Mouse (Mus musculus): ENCODE measurements at regions not wholly inside any gene's neighbourhood (a gene's known extent, or its start where the extent isn't known, plus 50 kb on each side); places are given as distances from the start of the nearest gene placed in this dataset.

GRCm38 (mm10) chr6:31197631-31198338 is 200.8 kb upstream of the Mkln1 start:
- 0 out of 2 replicates have a peak overlapping the region, but pooled peaks have one; percentile 1 for H3K27ac ChIP-seq (ENCODE audit: insufficient read depth, low read length)
- peaks cover 21% of the 10 kb centered on the region for H3K4me1 ChIP-seq (ENCODE audit: control insufficient read depth, insufficient read depth, low read length)
- peak; percentile 35; the same call in 1 of the 2 replicates for TF ChIP-seq CTCF (IDR thresholded peaks at IDR 0.05; ENCODE audit: extremely low read depth, insufficient read depth, low read length)
- peak; percentile 10; the same call in 1 of the 2 replicates for TF ChIP-seq POLR2A (IDR thresholded peaks at IDR 0.05; ENCODE audit: extremely low read depth, insufficient read depth, low read length)
- no peak overlapping the region for H3K4me3 ChIP-seq (ENCODE audit: insufficient read depth, low read length)

- Histone ChIP-seq H3K4me1 (ENCODE audit: control insufficient read depth, insufficient read depth, low read length) (peaks cover 20% of the 10 kb centered on the region), H3K4me3 (ENCODE audit: insufficient read depth, low read length) (no peak overlapping the region), H3K27ac (ENCODE audit: insufficient read depth, low read length) (0 out of 2 replicates have a peak overlapping the region, but pooled peaks have one; percentile 1)
- no peak for TF ChIP-seq POLR2A (IDR thresholded peaks at IDR 0.05; ENCODE audit: extremely low read depth, insufficient read depth, low read length)
- no peak for TF ChIP-seq CTCF (IDR thresholded peaks at IDR 0.05; ENCODE audit: extremely low read depth, insufficient read depth, low read length)
Observed at GRCm38 (mm10) chr6:31198340-31198739, 200.2 kb upstream of the Mkln1 start.

- no peak overlapping the region for H3K27ac ChIP-seq (ENCODE audit: insufficient read depth, low read length)
- no peak overlapping the region for H3K4me3 ChIP-seq (ENCODE audit: insufficient read depth, low read length)
- TF ChIP-seq POLR2A (IDR thresholded peaks at IDR 0.05; ENCODE audit: extremely low read depth, insufficient read depth, low read length) (no peak), CTCF (IDR thresholded peaks at IDR 0.05; ENCODE audit: extremely low read depth, insufficient read depth, low read length) (no peak)
- peaks cover 23% of the 10 kb centered on the region for H3K4me1 ChIP-seq (ENCODE audit: control insufficient read depth, insufficient read depth, low read length)
Observed at GRCm38 (mm10) chr6:31200705-31201104, 197.8 kb upstream of the Mkln1 start.

- Histone ChIP-seq H3K27ac (ENCODE audit: insufficient read depth, low read length) (no peak overlapping the region), H3K4me3 (ENCODE audit: insufficient read depth, low read length) (no peak overlapping the region), H3K4me1 (ENCODE audit: control insufficient read depth, insufficient read depth, low read length) (peaks cover 24% of the 10 kb centered on the region)
- TF ChIP-seq POLR2A (IDR thresholded peaks at IDR 0.05; ENCODE audit: extremely low read depth, insufficient read depth, low read length) = no peak
- TF ChIP-seq CTCF (IDR thresholded peaks at IDR 0.05; ENCODE audit: extremely low read depth, insufficient read depth, low read length) = no peak
Observed at GRCm38 (mm10) chr6:31201375-31201972, 197.1 kb upstream of the Mkln1 start.

GRCm38 (mm10) chr6:31202594-31202993 is 195.9 kb upstream of the Mkln1 start:
- H3K4me1 ChIP-seq (ENCODE audit: control insufficient read depth, insufficient read depth, low read length) = peaks cover 25% of the 10 kb centered on the region
- no peak for TF ChIP-seq CTCF (IDR thresholded peaks at IDR 0.05; ENCODE audit: extremely low read depth, insufficient read depth, low read length)
- no peak for TF ChIP-seq POLR2A (IDR thresholded peaks at IDR 0.05; ENCODE audit: extremely low read depth, insufficient read depth, low read length)
- H3K27ac ChIP-seq (ENCODE audit: insufficient read depth, low read length) = no peak overlapping the region
- H3K4me3 ChIP-seq (ENCODE audit: insufficient read depth, low read length) = no peak overlapping the region

- no peak overlapping the region for H3K27ac ChIP-seq (ENCODE audit: insufficient read depth, low read length)
- H3K4me3 ChIP-seq (ENCODE audit: insufficient read depth, low read length) = no peak overlapping the region
- TF ChIP-seq POLR2A (IDR thresholded peaks at IDR 0.05; ENCODE audit: extremely low read depth, insufficient read depth, low read length) = no peak
- no peak for TF ChIP-seq CTCF (IDR thresholded peaks at IDR 0.05; ENCODE audit: extremely low read depth, insufficient read depth, low read length)
Observed at GRCm38 (mm10) chr6:31204434-31204833, 194.1 kb upstream of the Mkln1 start.

GRCm38 (mm10) chr6:31204839-31205238 is 193.7 kb upstream of the Mkln1 start:
- Histone ChIP-seq H3K27ac (ENCODE audit: insufficient read depth, low read length) (no peak overlapping the region), H3K4me1 (ENCODE audit: control insufficient read depth, insufficient read depth, low read length) (peaks cover 24% of the 10 kb centered on the region), H3K4me3 (ENCODE audit: insufficient read depth, low read length) (no peak overlapping the region)
- no peak for TF ChIP-seq POLR2A (IDR thresholded peaks at IDR 0.05; ENCODE audit: extremely low read depth, insufficient read depth, low read length)
- no peak for TF ChIP-seq CTCF (IDR thresholded peaks at IDR 0.05; ENCODE audit: extremely low read depth, insufficient read depth, low read length)

More at GRCm38 (mm10) chr6:31204434-31204833, 194.1 kb upstream of the Mkln1 start:
- peaks cover 22% of the 10 kb centered on the region for H3K4me1 ChIP-seq (ENCODE audit: control insufficient read depth, insufficient read depth, low read length)

GRCm38 (mm10) chr6:31206106-31206505 is 192.4 kb upstream of the Mkln1 start:
- H3K4me3 ChIP-seq (ENCODE audit: insufficient read depth, low read length) = no peak overlapping the region
- peaks cover 23% of the 10 kb centered on the region for H3K4me1 ChIP-seq (ENCODE audit: control insufficient read depth, insufficient read depth, low read length)
- H3K27ac ChIP-seq (ENCODE audit: insufficient read depth, low read length) = 0 out of 2 replicates have a peak overlapping the region, but pooled peaks have one; percentile 28
- TF ChIP-seq POLR2A (IDR thresholded peaks at IDR 0.05; ENCODE audit: extremely low read depth, insufficient read depth, low read length) = 0 out of 2 replicates have a peak, but pooled peaks have one; percentile 8
- no peak for TF ChIP-seq CTCF (IDR thresholded peaks at IDR 0.05; ENCODE audit: extremely low read depth, insufficient read depth, low read length)

- H3K4me1 ChIP-seq (ENCODE audit: control insufficient read depth, insufficient read depth, low read length) = peaks cover 23% of the 10 kb centered on the region
- TF ChIP-seq POLR2A (IDR thresholded peaks at IDR 0.05; ENCODE audit: extremely low read depth, insufficient read depth, low read length) (no peak), CTCF (IDR thresholded peaks at IDR 0.05; ENCODE audit: extremely low read depth, insufficient read depth, low read length) (no peak)
- H3K4me3 ChIP-seq (ENCODE audit: insufficient read depth, low read length) = no peak overlapping the region
- no peak overlapping the region for H3K27ac ChIP-seq (ENCODE audit: insufficient read depth, low read length)
Observed at GRCm38 (mm10) chr6:31207231-31207630, 191.3 kb upstream of the Mkln1 start.

GRCm38 (mm10) chr6:31208224-31208623 is 190.3 kb upstream of the Mkln1 start:
- H3K27ac ChIP-seq (ENCODE audit: insufficient read depth, low read length) = no peak overlapping the region
- TF ChIP-seq CTCF (IDR thresholded peaks at IDR 0.05; ENCODE audit: extremely low read depth, insufficient read depth, low read length) (no peak), POLR2A (IDR thresholded peaks at IDR 0.05; ENCODE audit: extremely low read depth, insufficient read depth, low read length) (no peak)
- no peak overlapping the region for H3K4me3 ChIP-seq (ENCODE audit: insufficient read depth, low read length)
- peaks cover 26% of the 10 kb centered on the region for H3K4me1 ChIP-seq (ENCODE audit: control insufficient read depth, insufficient read depth, low read length)

All from cortical plate, adult 2 months (tissue).